Mouse (Mus musculus) right cerebral cortex, postnatal 25 days (tissue): ENCODE results near the gene Gm10961.
"Not testable (repeated sequence)": the region's sequence is repeated elsewhere in the genome, so short reads cannot be mapped to it uniquely, and the experiment has no call there.

Experiments
- DNase-seq: peaks from one replicate; pipeline ENCODE4 v3.0.0; 2022

Gene Gm10961

GRCm38 (mm10) chr3:107617800-107618199 lies 13.3 kb upstream of the Gm10961 start:
- DNase-seq: peak; percentile 0

- no peak for DNase-seq
Observed at GRCm38 (mm10) chr3:107619911-107620310, 11.2 kb upstream of the Gm10961 start.

- DNase-seq: peak; percentile 2
Observed at GRCm38 (mm10) chr3:107621286-107622075, 9.6 kb upstream of the Gm10961 start.

- DNase-seq: peak; percentile 1
Observed at GRCm38 (mm10) chr3:107622537-107622936, 8.6 kb upstream of the Gm10961 start.

GRCm38 (mm10) chr3:107624424-107624823 lies 6.7 kb upstream of the Gm10961 start:
- DNase-seq: no peak

GRCm38 (mm10) chr3:107625536-107625935 lies 5.6 kb upstream of the Gm10961 start:
- no peak for DNase-seq

GRCm38 (mm10) chr3:107626751-107627150 lies 4.4 kb upstream of the Gm10961 start:
- no peak for DNase-seq

- DNase-seq: no peak
Observed at GRCm38 (mm10) chr3:107627641-107628040, 3.5 kb upstream of the Gm10961 start.

GRCm38 (mm10) chr3:107628551-107628950 lies 2.6 kb upstream of the Gm10961 start:
- DNase-seq: no peak

- DNase-seq: no peak
Observed at GRCm38 (mm10) chr3:107629411-107629810, 1.7 kb upstream of the Gm10961 start.

- peak; percentile 92 for DNase-seq
Observed at GRCm38 (mm10) chr3:107631523-107631958, 419 bp downstream of the Gm10961 start, which contains the start of gene Strip1. TSS of gene Strip1 (minus strand) at chr3:107631694.

- no peak for DNase-seq
Observed at GRCm38 (mm10) chr3:107632786-107633185, 1.7 kb downstream of the Gm10961 start.

- no peak for DNase-seq
Observed at GRCm38 (mm10) chr3:107633906-107634305, 2.8 kb downstream of the Gm10961 start.

GRCm38 (mm10) chr3:107635836-107636235 lies 4.7 kb downstream of the Gm10961 start:
- no peak for DNase-seq

- DNase-seq: no peak
Observed at GRCm38 (mm10) chr3:107636236-107636635, 5.1 kb downstream of the Gm10961 start.

GRCm38 (mm10) chr3:107637606-107638172 lies 6.6 kb downstream of the Gm10961 start:
- DNase-seq: no peak

GRCm38 (mm10) chr3:107646947-107647346 lies 15.8 kb downstream of the Gm10961 start:
- DNase-seq: no peak

GRCm38 (mm10) chr3:107650276-107650675 lies 19.2 kb downstream of the Gm10961 start:
- DNase-seq: not testable (repeated sequence)

GRCm38 (mm10) chr3:107652968-107653367 lies 21.8 kb downstream of the Gm10961 start:
- DNase-seq: no peak

- no peak for DNase-seq
Observed at GRCm38 (mm10) chr3:107654861-107655260, 23.7 kb downstream of the Gm10961 start.

GRCm38 (mm10) chr3:107655491-107655890 lies 24.4 kb downstream of the Gm10961 start:
- DNase-seq: no peak

- no peak for DNase-seq
Observed at GRCm38 (mm10) chr3:107656151-107656550, 25.0 kb downstream of the Gm10961 start.

- no peak for DNase-seq
Observed at GRCm38 (mm10) chr3:107656888-107657287, 25.8 kb downstream of the Gm10961 start.

- no peak for DNase-seq
Observed at GRCm38 (mm10) chr3:107659000-107659399, 27.9 kb downstream of the Gm10961 start.
